10 mouse cellular contexts compared by ENCODE assay signal in the genomic region with DNA sequence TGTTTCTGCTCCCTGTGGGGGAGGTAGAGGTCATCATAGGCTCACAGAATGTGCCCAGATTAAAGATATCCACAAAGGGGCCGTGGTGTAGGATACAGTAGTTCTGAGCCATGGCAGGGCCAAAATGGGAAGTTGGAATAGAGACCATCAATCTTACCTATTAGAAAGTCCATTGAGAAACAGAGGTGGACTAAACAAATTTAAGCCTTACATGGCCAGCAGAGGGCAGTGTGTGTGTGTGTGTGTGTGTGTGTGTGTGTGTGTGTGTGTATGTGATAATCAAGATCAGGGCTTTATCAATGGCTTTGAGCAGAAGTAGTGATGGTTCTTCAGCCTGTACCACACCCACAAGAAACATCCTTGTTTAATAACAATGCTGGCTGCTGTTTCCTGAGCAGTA. TPM values are rescaled to one million over a fixed set of nuclear protein-coding genes. Genes with fewer than 3 reads are reported as not detected.
DNase-seq lines count a peak whose midpoint lies in the region; ATAC-seq and TF ChIP-seq lines count a peak whose summit lies in the region.
"Had no signal": no experiment of that assay in that cellular context is flagged by ENCODE, and none has a peak within 500 bp of the region (broad histone marks: within the 10 kb centered on the region; RNA-seq: fewer than 3 reads in every experiment).

No protein-coding gene starts in this region.

- no peak overlapping the region for H3K4me2 ChIP-seq in forebrain, postnatal 0 days (ENCODE audit: low read depth)
- H3K4me2 ChIP-seq in forebrain, embryonic 15.5 days (replicated peaks), result no peak overlapping the region
- H3K4me2 ChIP-seq: heart, embryonic 15.5 days; midbrain, embryonic 12.5 days had no signal

- no peak overlapping the region for H3K9ac ChIP-seq in forebrain, postnatal 0 days
- H3K9ac ChIP-seq in forebrain, embryonic 15.5 days (replicated peaks), result no peak overlapping the region
- H3K9ac ChIP-seq: heart, embryonic 15.5 days; midbrain, embryonic 12.5 days had no signal

- no peaks in the 10 kb centered on the region for H3K9me3 ChIP-seq in forebrain, postnatal 0 days (ENCODE audit: low read length)
- no peaks in the 10 kb centered on the region for H3K9me3 ChIP-seq in forebrain, embryonic 15.5 days
- H3K9me3 ChIP-seq: heart, embryonic 15.5 days; midbrain, embryonic 12.5 days had no signal

- TF ChIP-seq CTCF in forebrain, postnatal 0 days (IDR thresholded peaks at IDR 0.05; ENCODE audit: low read depth), result peak; percentile 71

- DNase-seq in forebrain, postnatal 0 days, result peak; percentile 41
- peak; percentile 34 for DNase-seq in right cerebral cortex, postnatal 4 days
- no peak for DNase-seq in right cerebral cortex, adult 2 months (ENCODE audit: low spot score in 2 of 2)
- DNase-seq in embryo, embryonic 9.5 days (ENCODE audit: extremely low spot score), result peak; percentile 46
- peak; percentile 57 for DNase-seq in lung, postnatal 14 days
- no peak for DNase-seq in yolk sac, embryonic 10.5 days (ENCODE audit: low spot score)

- H3K4me1 ChIP-seq in forebrain, postnatal 0 days (ENCODE audit: insufficient read depth), result no peaks in the 10 kb centered on the region
- no peaks in the 10 kb centered on the region for H3K4me1 ChIP-seq in forebrain, embryonic 15.5 days
- H3K4me1 ChIP-seq: heart, embryonic 15.5 days; midbrain, embryonic 12.5 days had no signal

- H3K27me3 ChIP-seq in forebrain, postnatal 0 days (ENCODE audit: insufficient read depth, low read length), result no peaks in the 10 kb centered on the region
- no peaks in the 10 kb centered on the region for H3K27me3 ChIP-seq in forebrain, embryonic 15.5 days
- H3K27me3 ChIP-seq: heart, embryonic 15.5 days; midbrain, embryonic 12.5 days had no signal

- ATAC-seq in forebrain, postnatal 0 days, result 0 out of 2 replicates have a peak, but pooled peaks have one; percentile 10
- ATAC-seq in forebrain, embryonic 15.5 days (replicated peaks), result no peak
- no peak for ATAC-seq in erythroid progenitor cell, adult 5-6 weeks (replicated peaks; ENCODE audit: low FRiP score, poor library complexity, severe bottlenecking)

- H3K4me3 ChIP-seq in forebrain, postnatal 0 days (ENCODE audit: low read depth, low read length), result no peak overlapping the region
- no peak overlapping the region for H3K4me3 ChIP-seq in forebrain, embryonic 15.5 days
- H3K4me3 ChIP-seq: heart, embryonic 15.5 days; midbrain, embryonic 12.5 days had no signal

- no peak overlapping the region for H3K27ac ChIP-seq in forebrain, postnatal 0 days (ENCODE audit: low read depth, low read length)
- H3K27ac ChIP-seq in forebrain, embryonic 15.5 days (replicated peaks), result no peak overlapping the region
- H3K27ac ChIP-seq: heart, embryonic 15.5 days; midbrain, embryonic 12.5 days had no signal

- H3K36me3 ChIP-seq in forebrain, postnatal 0 days (ENCODE audit: insufficient read depth), result peaks cover 16% of the 10 kb centered on the region
- H3K36me3 ChIP-seq in forebrain, embryonic 15.5 days, result peaks cover 2% of the 10 kb centered on the region; the same call in 1 of the 2 replicates
- H3K36me3 ChIP-seq: heart, embryonic 15.5 days had no signal

- WGBS in forebrain, postnatal 0 days, result 56% methylated on average over 1 of the region's 1 CpGs
- WGBS in forebrain, embryonic 15.5 days, result 62% methylated on average over 1 of the region's 1 CpGs

RNA-seq across cellular contexts. Expression of gene Lrrc61, which starts 8.3 kb away (rescaled TPM):
- total RNA-seq in forebrain, postnatal 0 days (2014; rRNA removed), result 27.5 and 28.7 TPM in 2 replicates
- 16.8 and 20.9 TPM in 2 replicates for polyA plus RNA-seq in forebrain, postnatal 0 days (2015; fragmentation: Nextera tagmentation; extraction: Ambion mirVana)
- polyA plus RNA-seq in forebrain, embryonic 15.5 days (2015; fragmentation: Nextera tagmentation; extraction: Ambion mirVana), result 15.4 and 18.0 TPM in 2 replicates
- total RNA-seq in erythroid progenitor cell, adult 5-6 weeks (2015; ENCODE audit: low replicate concordance), result 2.1 TPM in 1 of 2 replicates, not detected in the other
- 0.13 and 1.1 TPM in 2 replicates for total RNA-seq in erythroid progenitor cell, adult 5-6 weeks (2017; ENCODE audit: low replicate concordance)

RNA-seq across cellular contexts. Expression of gene Atp6v0e2, which starts 8.9 kb away (rescaled TPM):
- 288 and 325 TPM in 2 replicates for total RNA-seq in forebrain, postnatal 0 days (2014; rRNA removed)
- 384 and 414 TPM in 2 replicates for polyA plus RNA-seq in forebrain, postnatal 0 days (2015; fragmentation: Nextera tagmentation; extraction: Ambion mirVana)
- polyA plus RNA-seq in forebrain, embryonic 15.5 days (2015; fragmentation: Nextera tagmentation; extraction: Ambion mirVana), result 199 and 211 TPM in 2 replicates
- total RNA-seq in erythroid progenitor cell, adult 5-6 weeks (2015; ENCODE audit: low replicate concordance), result not detected in 2 replicates
- not detected in 2 replicates for total RNA-seq in erythroid progenitor cell, adult 5-6 weeks (2017; ENCODE audit: low replicate concordance)

RNA-seq across cellular contexts. Expression of gene Rarres2, which starts 26.3 kb away (rescaled TPM):
- 8.0 and 9.1 TPM in 2 replicates for total RNA-seq in forebrain, postnatal 0 days (2014; rRNA removed)
- 12.0 and 13.1 TPM in 2 replicates for polyA plus RNA-seq in forebrain, postnatal 0 days (2015; fragmentation: Nextera tagmentation; extraction: Ambion mirVana)
- 3.0 and 3.4 TPM in 2 replicates for polyA plus RNA-seq in forebrain, embryonic 15.5 days (2015; fragmentation: Nextera tagmentation; extraction: Ambion mirVana)
- not detected in 2 replicates for total RNA-seq in erythroid progenitor cell, adult 5-6 weeks (2015; ENCODE audit: low replicate concordance)
- 3.6 TPM in 1 of 2 replicates, not detected in the other for total RNA-seq in erythroid progenitor cell, adult 5-6 weeks (2017; ENCODE audit: low replicate concordance)

RNA-seq across cellular contexts. Expression of gene Gm45021, which starts 43.1 kb away (rescaled TPM):
- 1.2 TPM in 1 of 2 replicates, not detected in the other for total RNA-seq in forebrain, postnatal 0 days (2014; rRNA removed)
- not detected in 2 replicates for polyA plus RNA-seq in forebrain, postnatal 0 days (2015; fragmentation: Nextera tagmentation; extraction: Ambion mirVana)
- not detected in 2 replicates for polyA plus RNA-seq in forebrain, embryonic 15.5 days (2015; fragmentation: Nextera tagmentation; extraction: Ambion mirVana)
- total RNA-seq in erythroid progenitor cell, adult 5-6 weeks (2015; ENCODE audit: low replicate concordance), result not detected in 2 replicates
- not detected in 2 replicates for total RNA-seq in erythroid progenitor cell, adult 5-6 weeks (2017; ENCODE audit: low replicate concordance)
- polyA plus RNA-seq: heart, embryonic 15.5 days; midbrain, embryonic 12.5 days had no signal

RNA-seq across cellular contexts. Expression of gene Repin1, which starts 47.4 kb away (rescaled TPM):
- total RNA-seq in forebrain, postnatal 0 days (2014; rRNA removed), result 40.7 and 55.0 TPM in 2 replicates
- polyA plus RNA-seq in forebrain, postnatal 0 days (2015; fragmentation: Nextera tagmentation; extraction: Ambion mirVana), result 26.4 and 29.3 TPM in 2 replicates
- polyA plus RNA-seq in forebrain, embryonic 15.5 days (2015; fragmentation: Nextera tagmentation; extraction: Ambion mirVana), result 34.9 and 35.8 TPM in 2 replicates
- not detected in 2 replicates for total RNA-seq in erythroid progenitor cell, adult 5-6 weeks (2015; ENCODE audit: low replicate concordance)
- 0.77 and 1.7 TPM in 2 replicates for total RNA-seq in erythroid progenitor cell, adult 5-6 weeks (2017; ENCODE audit: low replicate concordance)

Comparison
In these comparisons a context has a peak if more than half of its experiments do, and no peak if none do; other contexts are left out.
1. DNase-seq: peak in forebrain, postnatal 0 days (single experiment), right cerebral cortex, postnatal 4 days (single experiment), embryo, embryonic 9.5 days (single experiment) and lung, postnatal 14 days (single experiment); none in right cerebral cortex, adult 2 months (0 of 2) and yolk sac, embryonic 10.5 days (single experiment).
2. RNA of gene Atp6v0e2, which starts 8.9 kb away (total RNA-seq): 288 to 325 TPM in forebrain, postnatal 0 days; not detected in erythroid progenitor cell, adult 5-6 weeks; every median in the first group is over 100 times any median in the second.